Mouse (Mus musculus): Measurements from ENCODE around the gene Usp4. TPM values are rescaled to one million over a fixed set of nuclear protein-coding genes. Genes with fewer than 3 reads are reported as not detected.
A peak's percentile ranks its signal among the peaks of the same experiment; 100 is the strongest.

Gene Usp4
- total and polyA plus RNA-seq, 3 experiments: 85.4 to 128 TPM; not detected in 1

DNA sequence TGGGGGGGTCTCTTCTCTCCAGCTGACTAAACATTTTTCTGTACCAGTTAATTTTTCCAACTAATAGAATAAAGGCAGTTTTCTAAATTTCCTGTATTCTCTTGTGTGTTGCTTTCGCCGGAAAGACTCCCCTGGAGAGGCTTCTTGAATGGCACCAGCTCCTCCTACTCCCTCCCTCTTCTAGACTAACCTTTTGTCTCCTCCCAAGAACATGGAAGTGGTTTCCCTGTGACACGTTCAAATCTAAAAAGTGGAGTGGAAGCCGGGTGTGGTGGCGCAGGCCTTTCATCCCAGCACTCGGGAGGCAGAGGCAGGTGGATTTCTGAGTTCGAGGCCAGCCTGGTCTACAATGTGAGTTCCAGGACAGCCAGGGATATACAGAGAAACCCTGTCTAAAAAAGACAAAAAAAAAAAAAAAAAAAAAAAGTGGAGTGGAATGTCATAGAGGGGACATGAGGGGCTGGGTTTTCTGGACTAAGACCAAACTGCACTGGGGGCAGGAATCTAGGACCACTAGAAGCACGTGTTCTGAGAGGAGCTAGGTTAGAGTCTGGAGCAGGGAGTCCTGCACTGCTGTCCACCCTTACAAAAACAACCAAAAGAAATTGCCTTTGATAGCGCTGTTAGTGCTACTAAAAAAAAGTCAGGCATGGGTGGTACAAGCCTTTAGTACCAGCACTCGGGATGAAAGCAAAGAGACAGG lies 9.7 kb upstream of the Usp4 start:
- peaks cover 17% of the 10 kb centered on the region for H3K79me2 ChIP-seq (ENCODE audit: control insufficient read depth, insufficient read depth, low read length, poor library complexity)
- peak overlapping the region; percentile 28 to 37 for H3K4me3 ChIP-seq (ENCODE audit: control insufficient read depth in 1 of 2, insufficient read depth in 1 of 2, low read depth in 2 of 2, low read length in 2 of 2)
- no peaks in the 10 kb centered on the region for H3K9me3 ChIP-seq (replicated peaks; ENCODE audit: insufficient read depth, low read length)
- H3K9ac ChIP-seq (ENCODE audit: control insufficient read depth, low read depth, low read length, poor library complexity, severe bottlenecking): peak overlapping the region; percentile 72
- H3K36me3 ChIP-seq (ENCODE audit: control insufficient read depth in 1 of 2, insufficient read depth in 2 of 2, low read length in 2 of 2): peaks cover 4 to 29% of the 10 kb centered on the region in 2 experiments
- peak overlapping the region; percentile 98 for H3K27ac ChIP-seq (ENCODE audit: control insufficient read depth, low read depth, low read length)
- H3K4me1 ChIP-seq (ENCODE audit: control insufficient read depth in 1 of 2, insufficient read depth in 2 of 2, low read length in 2 of 2): peaks cover 14 to 29% of the 10 kb centered on the region in 2 experiments
- DNase-seq (ENCODE audit: low read depth, low spot score): peak; percentile 39
- H3K27me3 ChIP-seq (ENCODE audit: control insufficient read depth in 1 of 2, insufficient read depth in 2 of 2, low read length in 2 of 2): no peaks in the 10 kb centered on the region
- 0 out of 2 replicates have a peak, but pooled peaks have one; percentile 21 for TF ChIP-seq ZNF384 (IDR thresholded peaks at IDR 0.05; ENCODE audit: low read depth, low read length)
- TF ChIP-seq MAX (IDR thresholded peaks at IDR 0.05; ENCODE audit: low read length): 0 out of 2 replicates have a peak, but pooled peaks have one; percentile 56
- no peak for TF ChIP-seq MAFK (IDR thresholded peaks at IDR 0.05; ENCODE audit: borderline replicate concordance, low read depth, low read length)
- TF ChIP-seq TAL1 (IDR thresholded peaks at IDR 0.05; ENCODE audit: low read length): no peak
- no peak for TF ChIP-seq SMC3 (IDR thresholded peaks at IDR 0.05; ENCODE audit: low read depth, low read length)
- no peak for TF ChIP-seq ZMIZ1 (IDR thresholded peaks at IDR 0.05; ENCODE audit: low read depth, low read length)
- no peak for TF ChIP-seq USF1 (IDR thresholded peaks at IDR 0.05; ENCODE audit: low read depth, low read length)
- TF ChIP-seq MEF2A (IDR thresholded peaks at IDR 0.05; ENCODE audit: extremely low read depth, insufficient replicate concordance, low read depth, low read length, poor library complexity, severe bottlenecking): no peak
- no peak for TF ChIP-seq HCFC1 (IDR thresholded peaks at IDR 0.05; ENCODE audit: low read depth, low read length)
- no peak for TF ChIP-seq KAT2A (conservative IDR thresholded peaks at IDR 0.05; ENCODE audit: low read depth, low read length)
- no peak for TF ChIP-seq BHLHE40 (IDR thresholded peaks at IDR 0.05; ENCODE audit: borderline replicate concordance, low read depth, low read length)
- TF ChIP-seq JUND (IDR thresholded peaks at IDR 0.05; ENCODE audit: low read depth, low read length): no peak
- TF ChIP-seq MAZ (IDR thresholded peaks at IDR 0.05; ENCODE audit: low read depth, low read length): no peak

DNA sequence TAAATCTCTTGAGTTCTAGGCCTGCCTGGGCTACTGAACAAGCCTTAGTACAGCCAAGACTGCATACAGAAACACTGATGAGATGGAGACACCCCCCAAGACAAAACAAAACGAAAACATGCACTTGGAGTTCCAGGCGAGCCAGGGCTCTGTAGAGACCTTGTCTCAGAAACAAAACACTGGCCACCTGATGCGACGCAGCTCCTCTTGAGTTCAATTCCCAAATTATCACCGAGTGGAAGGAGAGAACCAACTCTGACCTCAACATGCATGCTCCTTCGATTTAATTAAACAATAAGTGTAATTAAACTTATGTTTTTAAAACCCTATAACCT lies 9.1 kb upstream of the Usp4 start:
- Histone ChIP-seq H3K4me1 (ENCODE audit: control insufficient read depth in 1 of 2, insufficient read depth in 2 of 2, low read length in 2 of 2) (peaks cover 15 to 34% of the 10 kb centered on the region in 2 experiments), H3K79me2 (ENCODE audit: control insufficient read depth, insufficient read depth, low read length, poor library complexity) (peaks cover 17% of the 10 kb centered on the region), H3K9me3 (replicated peaks; ENCODE audit: insufficient read depth, low read length) (no peaks in the 10 kb centered on the region), H3K4me3 (ENCODE audit: control insufficient read depth in 1 of 2, insufficient read depth in 1 of 2, low read depth in 2 of 2, low read length in 2 of 2) (peak overlapping the region; percentile 28 to 37), H3K27ac (ENCODE audit: control insufficient read depth, low read depth, low read length) (peak overlapping the region; percentile 98), H3K36me3 (ENCODE audit: control insufficient read depth in 1 of 2, insufficient read depth in 2 of 2, low read length in 2 of 2) (peaks cover under 1 to 31% of the 10 kb centered on the region in 2 experiments; a peak in 3 of 4 replicates), H3K9ac (ENCODE audit: control insufficient read depth, low read depth, low read length, poor library complexity, severe bottlenecking) (peak overlapping the region; percentile 72), H3K27me3 (ENCODE audit: control insufficient read depth in 1 of 2, insufficient read depth in 2 of 2, low read length in 2 of 2) (no peaks in the 10 kb centered on the region)
- DNase-seq (ENCODE audit: low read depth, low spot score): no peak
- no peak for TF ChIP-seq SMC3 (IDR thresholded peaks at IDR 0.05; ENCODE audit: low read depth, low read length)
- TF ChIP-seq TBP (IDR thresholded peaks at IDR 0.05; ENCODE audit: low read depth, low read length): no peak
- TF ChIP-seq E2F4 (IDR thresholded peaks at IDR 0.05; ENCODE audit: borderline replicate concordance, low read depth, low read length): no peak
- no peak for TF ChIP-seq GATA1 (IDR thresholded peaks at IDR 0.05; ENCODE audit: low read depth, low read length)
- TF ChIP-seq USF1 (IDR thresholded peaks at IDR 0.05; ENCODE audit: low read depth, low read length): no peak
- no peak for TF ChIP-seq SIN3A (IDR thresholded peaks at IDR 0.05; ENCODE audit: low read length)
- no peak for TF ChIP-seq MXI1 (IDR thresholded peaks at IDR 0.05; ENCODE audit: low read depth, low read length)
- TF ChIP-seq KAT2A (conservative IDR thresholded peaks at IDR 0.05; ENCODE audit: low read depth, low read length): no peak
- no peak for TF ChIP-seq NRF1 (IDR thresholded peaks at IDR 0.05; ENCODE audit: insufficient read depth, low read depth, low read length, poor library complexity, severe bottlenecking)
- no peak for TF ChIP-seq ZMIZ1 (IDR thresholded peaks at IDR 0.05; ENCODE audit: low read depth, low read length)
- no peak for TF ChIP-seq ZC3H11A (IDR thresholded peaks at IDR 0.05; ENCODE audit: low read depth, low read length)
- no peak for TF ChIP-seq RCOR1 (IDR thresholded peaks at IDR 0.05; ENCODE audit: low read depth, low read length)
- no peak for TF ChIP-seq POLR2A (IDR thresholded peaks at IDR 0.05; ENCODE audit: control insufficient read depth in 1 of 2, insufficient read depth in 1 of 2, low read depth in 1 of 2, low read length in 2 of 2, poor library complexity in 1 of 2)
- TF ChIP-seq ELF1 (IDR thresholded peaks at IDR 0.05; ENCODE audit: low read depth, low read length): no peak
- no peak for TF ChIP-seq USF2 (IDR thresholded peaks at IDR 0.05; ENCODE audit: borderline replicate concordance in 1 of 2, insufficient read depth in 1 of 2, low read depth in 1 of 2, low read length in 2 of 2)
- no peak for TF ChIP-seq JUND (IDR thresholded peaks at IDR 0.05; ENCODE audit: low read depth, low read length)
- TF ChIP-seq HCFC1 (IDR thresholded peaks at IDR 0.05; ENCODE audit: low read depth, low read length): no peak
- TF ChIP-seq CHD1 (IDR thresholded peaks at IDR 0.05; ENCODE audit: low read depth, low read length): no peak; the same call in 1 of the 2 replicates
- TF ChIP-seq POLR2AphosphoS2 (IDR thresholded peaks at IDR 0.05; ENCODE audit: low read length): no peak
